Mouse (Mus musculus) brain, embryonic 14.5 days (tissue): Measurements from ENCODE around the gene Dock4. TPM values are rescaled to one million over a fixed set of nuclear protein-coding genes. Genes with fewer than 3 reads are reported as not detected.

Experiments used
- DNase-seq: peaks from one replicate; pipeline ENCODE4 v3.0.0-alpha.2; 2011; ENCODE audit warnings: low read depth
- CTCF ChIP-seq: fragments of 200-500 bp; IDR thresholded peaks from 2 replicates; pipeline ENCODE4 v1.5.1; 2012; ENCODE audit warnings: inconsistent platforms, mild to moderate bottlenecking, moderate library complexity, borderline replicate concordance; ENCODE audit not compliant: insufficient read depth, insufficient read length; ENCODE audit errors: extremely low read depth
- POLR2A ChIP-seq: fragments of 200-500 bp; IDR thresholded peaks from 2 replicates; pipeline ENCODE4 v1.6.1; 2012; ENCODE audit warnings: mild to moderate bottlenecking, inconsistent platforms, borderline replicate concordance; ENCODE audit not compliant: poor library complexity, insufficient read depth, insufficient read length, severe bottlenecking; ENCODE audit errors: extremely low read depth
- polyA plus RNA-seq: library from polyadenylated mRNA; depleted of rRNA; stranded (reverse); fragments of >200 nt; gene quantifications from 2 replicates; pipeline ENCODE4 v1.2.3, GENCODE M21; 2012

Gene Dock4
- polyA plus RNA-seq, 1 experiment = 29.5 TPM

DNA sequence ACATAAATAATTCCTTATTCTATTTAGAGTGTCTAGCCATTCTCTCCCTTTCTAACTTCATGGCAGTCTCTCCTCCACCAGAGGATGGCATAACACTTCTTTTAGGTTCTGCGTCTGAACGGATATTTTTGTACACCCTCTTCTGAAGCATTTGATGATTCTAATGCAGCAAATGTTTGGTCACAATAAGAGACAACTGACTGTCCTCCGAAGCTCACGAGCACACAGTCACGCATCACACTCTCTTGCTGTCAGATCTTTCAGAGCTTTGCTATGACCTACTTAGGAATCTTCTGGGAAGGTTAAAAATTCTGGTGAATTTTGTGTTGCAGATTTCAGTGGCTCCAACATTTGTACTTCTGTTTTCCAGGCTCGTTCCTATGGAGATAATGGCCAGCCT, 149.7 kb downstream of the Dock4 start:
- DNase-seq = no peak
- no peak for TF ChIP-seq POLR2A
- TF ChIP-seq CTCF = no peak

GRCm38 (mm10) chr12:40596020-40596419, 150.3 kb downstream of the Dock4 start:
- no peak for TF ChIP-seq CTCF
- TF ChIP-seq POLR2A = no peak
- no peak for DNase-seq

DNA sequence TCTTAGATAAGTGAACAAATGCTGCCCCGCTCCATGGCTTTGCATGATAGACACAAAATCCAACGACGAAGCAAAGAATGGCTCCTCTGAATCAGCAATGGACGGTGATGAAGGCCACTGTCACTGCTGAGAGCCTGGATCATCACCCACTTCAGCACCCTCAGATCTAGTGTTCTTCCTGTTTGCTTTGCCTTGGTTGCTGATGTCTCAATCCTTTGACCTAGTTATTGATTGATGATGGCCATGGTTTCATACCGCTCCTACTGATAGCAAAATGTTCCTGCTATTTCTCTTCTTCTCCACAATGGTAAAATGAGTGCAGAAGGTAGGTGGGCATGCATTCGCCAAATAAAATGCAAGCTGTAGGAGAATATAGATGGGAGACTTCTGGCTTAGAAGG, 150.7 kb downstream of the Dock4 start:
- DNase-seq = no peak
- TF ChIP-seq CTCF = no peak

DNA sequence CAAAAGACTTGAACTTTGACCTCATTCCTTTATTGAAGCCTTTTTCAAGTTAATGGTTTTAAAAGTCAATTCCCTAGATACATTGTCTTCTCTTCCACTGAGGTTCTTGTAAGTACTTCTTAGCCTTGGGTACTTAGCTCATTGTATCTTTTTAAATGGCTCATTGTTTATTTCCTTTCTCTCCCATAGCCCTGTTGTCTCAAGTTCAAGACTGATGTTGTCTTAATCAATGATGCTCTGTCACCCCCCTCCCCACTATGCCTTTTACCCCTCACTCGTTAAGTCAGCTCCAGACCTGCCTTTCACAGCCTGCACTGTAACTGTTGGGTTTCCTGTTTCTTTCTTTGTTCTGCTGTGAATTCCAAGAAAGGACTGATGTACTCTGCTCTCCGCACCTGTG, 154.2 kb downstream of the Dock4 start:
- TF ChIP-seq CTCF = no peak
- no peak for TF ChIP-seq POLR2A

GRCm38 (mm10) chr12:40605565-40605964, 159.8 kb downstream of the Dock4 start:
- no peak for DNase-seq
- no peak for TF ChIP-seq CTCF

More for the DNA sequence above, 154.2 kb downstream of the Dock4 start:
- no peak for DNase-seq

DNA sequence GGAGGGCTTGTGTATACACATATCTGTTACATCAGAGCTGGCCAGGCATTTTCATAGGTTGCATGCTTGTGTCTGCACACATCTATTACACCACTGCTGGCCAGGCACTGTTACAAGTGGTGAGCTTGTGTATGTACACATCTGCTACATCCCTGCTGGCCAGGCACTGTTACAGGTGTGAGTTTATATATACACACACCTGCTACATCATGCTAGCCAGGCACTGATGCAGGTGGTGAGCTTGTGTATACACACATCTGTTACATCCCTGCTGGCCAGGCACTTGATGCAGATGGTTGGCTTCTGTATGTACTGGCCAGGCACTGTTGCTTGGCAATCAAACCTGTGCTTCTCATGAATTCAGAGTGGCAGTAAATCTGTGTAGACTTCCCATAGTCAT, 177.2 kb downstream of the Dock4 start:
- TF ChIP-seq POLR2A (no peak), CTCF (no peak)
- DNase-seq = peak; percentile 50

DNA sequence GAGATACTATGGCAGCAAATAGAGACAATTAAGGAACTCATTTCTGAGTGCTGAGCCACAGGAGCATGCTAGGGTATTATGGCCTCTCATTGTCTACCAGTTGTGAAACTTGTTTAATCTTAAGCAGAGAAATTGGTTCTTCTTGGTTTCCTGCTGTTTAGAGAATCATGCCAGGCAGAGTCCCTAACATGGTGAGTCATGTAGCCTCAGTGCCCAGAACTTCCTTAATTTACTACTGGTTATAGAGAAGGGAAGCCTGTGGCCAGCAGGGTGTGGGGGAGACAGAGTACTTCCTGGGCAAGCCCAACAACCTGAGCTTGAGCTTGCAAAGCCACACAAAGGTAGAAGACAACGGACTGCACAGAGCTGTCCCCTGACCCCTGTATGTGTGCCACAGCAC, 180.8 kb downstream of the Dock4 start:
- DNase-seq = no peak
- TF ChIP-seq POLR2A = no peak
- no peak for TF ChIP-seq CTCF

- no peak for DNase-seq
- TF ChIP-seq CTCF (no peak), POLR2A (no peak)
Observed at GRCm38 (mm10) chr12:40633242-40633641, 187.5 kb downstream of the Dock4 start.

DNA sequence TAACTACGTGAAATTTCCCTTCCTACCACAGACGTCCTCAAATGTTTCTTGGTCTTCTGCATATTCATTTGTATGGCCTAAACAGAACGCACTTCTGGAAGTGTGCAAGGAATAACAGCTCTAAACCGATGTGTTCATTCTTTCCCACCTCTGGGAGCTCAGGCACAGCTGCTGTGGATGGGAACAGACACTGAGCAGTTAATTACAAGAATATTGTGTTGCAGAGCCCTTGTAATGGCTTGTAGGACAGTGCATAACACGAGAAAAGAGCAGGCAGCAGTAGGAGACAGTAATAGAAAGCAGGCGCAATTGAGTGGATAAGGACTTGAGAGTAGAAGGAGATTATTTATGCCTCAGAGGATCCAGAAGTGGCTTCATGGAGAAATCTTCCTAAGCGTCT, 188.4 kb downstream of the Dock4 start:
- DNase-seq = peak; percentile 15
- TF ChIP-seq POLR2A = no peak
- no peak for TF ChIP-seq CTCF

- no peak for TF ChIP-seq POLR2A
- TF ChIP-seq CTCF = no peak
- DNase-seq = no peak
Observed at GRCm38 (mm10) chr12:40635991-40636390, 190.2 kb downstream of the Dock4 start.

DNA sequence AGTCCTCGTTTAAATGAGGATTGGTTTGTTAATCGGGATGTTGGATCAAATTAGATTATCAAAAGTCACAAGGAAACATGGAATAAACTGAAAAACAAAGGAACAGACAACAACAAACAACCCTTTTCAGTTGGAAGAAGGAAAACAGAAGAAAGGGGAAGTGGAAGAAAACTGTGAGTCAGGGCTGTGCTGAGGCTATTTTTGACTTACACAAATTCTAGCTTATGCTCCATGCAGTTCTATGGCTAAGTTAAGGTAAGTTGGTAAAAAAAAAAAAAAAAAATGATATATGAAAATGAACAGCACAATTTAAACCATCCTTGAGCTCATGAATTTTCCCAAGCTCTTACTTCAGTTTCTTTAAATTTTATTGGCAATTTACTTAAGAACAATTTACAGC, 191.7 kb downstream of the Dock4 start:
- DNase-seq = no peak
- no peak for TF ChIP-seq CTCF
- TF ChIP-seq POLR2A = no peak

DNA sequence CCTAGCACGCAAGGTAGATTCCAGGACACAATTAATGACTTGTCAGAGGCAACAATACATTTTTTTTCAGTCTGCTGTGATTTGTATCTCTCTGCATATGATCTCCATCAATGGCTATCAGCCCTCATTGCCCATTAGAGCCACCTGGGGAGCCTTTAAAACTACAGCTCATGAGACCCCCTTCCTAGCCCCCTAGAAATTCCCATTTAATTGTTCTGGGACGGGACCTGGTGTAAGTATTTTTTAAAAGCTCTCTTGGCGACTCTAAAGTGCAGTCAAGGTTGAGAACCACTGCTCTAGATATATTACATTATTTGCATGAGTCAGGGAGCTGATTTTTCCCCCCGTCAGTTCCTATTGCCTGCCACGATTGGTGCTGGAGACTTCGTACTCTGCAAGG, 200.1 kb downstream of the Dock4 start:
- no peak for TF ChIP-seq CTCF
- TF ChIP-seq POLR2A = no peak
- DNase-seq = no peak

- DNase-seq = no peak
- no peak for TF ChIP-seq POLR2A
- no peak for TF ChIP-seq CTCF
Observed at GRCm38 (mm10) chr12:40654312-40654711, 208.6 kb downstream of the Dock4 start.
